Mouse (Mus musculus) lung, adult 2 months (tissue): Measurements from ENCODE around the gene Stx12.

Experiments
- CTCF ChIP-seq: fragments of 200-500 bp; IDR thresholded peaks from 2 replicates; pipeline ENCODE4 v1.5.1; 2011; ENCODE audit warnings: mild to moderate bottlenecking, low read length, control low read depth; ENCODE audit not compliant: insufficient read depth
- POLR2A ChIP-seq: fragments of 200-500 bp; IDR thresholded peaks from 2 replicates; pipeline ENCODE4 v1.6.1; 2011; ENCODE audit warnings: low read depth, mild to moderate bottlenecking, control low read depth, low read length, borderline replicate concordance; ENCODE audit errors: extremely low read depth

GRCm38 (mm10) chr4:132816404-132816803, 67.9 kb downstream of the Stx12 start:
- TF ChIP-seq CTCF (no peak), POLR2A (no peak)
